Mouse (Mus musculus): ENCODE data around the gene Ccnj. TPM values are rescaled to one million over a fixed set of nuclear protein-coding genes. Genes with fewer than 3 reads are reported as not detected.

Gene Ccnj
- 10 to 100 TPM in 11 of 26 experiments, 1 to 10 TPM in 14, under 1 TPM in 1; 0.75 to 24.1 (median 8.1) TPM for total RNA-seq (2018; cell fraction: chromatin; rRNA removed)
- total RNA-seq (2018; cell fraction: cytosol; rRNA removed): 1 to 10 TPM in 24 of 26 experiments, under 1 TPM in 2; 0.66 to 7.5 (median 3.5) TPM
- total RNA-seq (2018; cell fraction: nucleus; rRNA removed): 10 to 100 TPM in 12 of 26 experiments, 1 to 10 TPM in 12, under 1 TPM in 2; 0.72 to 28.6 (median 9.5) TPM
- polyA plus RNA-seq (2018): 2.2 to 4.4 TPM (median 3.6 TPM) in 3 replicates

DNA sequence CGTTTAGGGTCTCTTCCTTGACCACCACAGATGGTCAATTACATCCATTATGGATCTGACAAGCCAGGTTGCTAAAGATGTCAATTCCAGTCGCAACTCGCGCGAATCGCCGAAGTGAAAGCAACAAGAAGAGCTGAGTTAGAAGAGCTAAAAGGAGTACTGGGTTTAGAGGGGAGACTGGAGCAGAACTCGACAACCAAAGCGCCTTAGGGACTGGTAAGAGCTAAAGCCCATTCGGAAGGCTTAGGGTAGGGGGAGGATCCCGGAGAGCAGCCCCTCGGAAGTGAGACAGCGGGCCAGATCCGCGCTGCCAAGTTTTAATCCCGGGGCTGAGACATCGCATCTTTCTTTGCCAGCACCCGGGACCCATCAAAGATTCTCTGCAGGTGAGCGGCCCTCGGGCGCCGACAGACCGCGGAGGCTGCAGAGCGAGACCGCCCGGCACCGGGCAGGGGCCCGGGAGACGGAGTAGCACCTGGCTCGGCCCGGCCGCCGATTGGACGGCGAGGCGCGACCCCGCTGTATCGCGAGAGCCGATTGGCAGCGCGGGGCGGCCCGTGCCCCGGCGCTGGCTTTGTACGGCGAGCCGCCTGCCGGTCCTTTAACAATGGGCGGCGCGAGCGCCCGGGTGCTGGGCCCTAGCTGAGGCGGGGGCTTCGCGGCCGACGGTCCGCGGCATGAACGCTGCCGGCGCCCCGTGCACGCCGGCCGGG lies at the start of gene Ccnj:
Gene Ccnj (plus strand): TSS at position 577 of the 713 bp plus-strand sequence.
- peak within 1 kb of the TSS; percentile 94 for H3K4me3 ChIP-seq (ENCODE audit: inconsistent target)
- H3K27ac ChIP-seq: peak within 1 kb of the TSS; percentile 42
- WGBS (ENCODE audit: missing documents): under 1% methylated on average over 52 of the region's 71 CpGs

DNA sequence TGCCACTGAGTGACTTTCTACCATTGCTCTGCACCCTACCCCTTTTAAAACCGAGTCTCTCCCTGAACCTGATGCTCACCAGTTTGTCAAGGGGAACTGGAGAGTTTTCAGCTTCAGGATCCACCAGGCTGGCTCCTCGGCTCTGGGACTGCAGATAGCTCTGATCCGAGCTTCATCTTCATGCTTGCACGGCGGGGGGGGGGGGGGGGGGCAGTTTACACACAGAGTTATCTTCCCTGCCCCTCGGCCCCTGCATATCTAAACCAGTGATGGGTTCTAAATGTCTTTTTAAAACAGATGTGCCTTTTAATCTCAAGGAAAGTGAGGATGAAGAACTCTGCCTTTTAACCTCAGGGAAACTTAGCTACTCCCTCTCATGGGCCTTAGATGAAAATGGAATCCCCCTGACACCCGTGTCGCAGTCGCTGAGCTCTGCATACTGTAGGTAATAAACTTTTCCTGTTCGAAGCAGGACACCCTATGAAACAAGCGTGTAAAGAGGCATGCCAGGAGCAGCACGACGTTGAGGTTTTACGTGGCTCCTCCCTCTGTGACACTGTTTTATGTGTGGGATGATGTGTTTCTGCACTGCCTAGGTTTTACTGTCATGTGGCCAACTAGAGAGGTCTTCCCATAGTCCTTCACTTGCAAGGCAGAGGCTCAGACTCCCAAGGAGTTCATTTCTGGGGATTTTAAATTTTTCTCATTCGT lies 42.9 kb upstream of the Ccnj start:
- Histone ChIP-seq H3K27ac (no peak overlapping the region), H3K4me3 (ENCODE audit: inconsistent target) (no peak overlapping the region), H3K36me3 (ENCODE audit: inconsistent target) (no peaks in the 10 kb centered on the region), H3K79me2 (ENCODE audit: inconsistent target) (no peaks in the 10 kb centered on the region)
- WGBS (ENCODE audit: missing documents): 62% methylated on average over 13 of the region's 15 CpGs

More for the DNA sequence above, at the start of gene Ccnj:
- H3K36me3 ChIP-seq (ENCODE audit: inconsistent target): no peaks in the 10 kb centered on the region
- peaks cover 39% of the 10 kb centered on the region; the same call in 1 of the 2 replicates for H3K79me2 ChIP-seq (ENCODE audit: inconsistent target)

GRCm38 (mm10) chr19:40788715-40789084 lies 42.4 kb upstream of the Ccnj start:
- WGBS (ENCODE audit: missing documents): 26% methylated on average over 2 of the region's 2 CpGs
- H3K4me3 ChIP-seq (ENCODE audit: inconsistent target): no peak overlapping the region
- H3K36me3 ChIP-seq (ENCODE audit: inconsistent target): no peaks in the 10 kb centered on the region
- no peaks in the 10 kb centered on the region for H3K79me2 ChIP-seq (ENCODE audit: inconsistent target)
- H3K27ac ChIP-seq: no peak overlapping the region

- no peak overlapping the region for H3K27ac ChIP-seq
- no peaks in the 10 kb centered on the region for H3K36me3 ChIP-seq (ENCODE audit: inconsistent target)
- WGBS (ENCODE audit: missing documents): 91% methylated on average over 7 of the region's 7 CpGs
- H3K79me2 ChIP-seq (ENCODE audit: inconsistent target): no peaks in the 10 kb centered on the region
- H3K4me3 ChIP-seq (ENCODE audit: inconsistent target): no peak overlapping the region
These were observed 25.8 kb upstream of the Ccnj start for GRCm38 (mm10) chr19:40805176-40805737.

- H3K36me3 ChIP-seq (ENCODE audit: inconsistent target): no peaks in the 10 kb centered on the region
- H3K27ac ChIP-seq: no peak overlapping the region
- H3K79me2 ChIP-seq (ENCODE audit: inconsistent target): no peaks in the 10 kb centered on the region
- WGBS (ENCODE audit: missing documents): 30% methylated on average over 7 of the region's 7 CpGs
- H3K4me3 ChIP-seq (ENCODE audit: inconsistent target): no peak overlapping the region
These were observed 21.2 kb upstream of the Ccnj start for GRCm38 (mm10) chr19:40809858-40810257.

- H3K27ac ChIP-seq: no peak overlapping the region
- H3K79me2 ChIP-seq (ENCODE audit: inconsistent target): no peaks in the 10 kb centered on the region
- WGBS (ENCODE audit: missing documents): 88% methylated on average over 4 of the region's 4 CpGs
- H3K4me3 ChIP-seq (ENCODE audit: inconsistent target): no peak overlapping the region
- H3K36me3 ChIP-seq (ENCODE audit: inconsistent target): no peaks in the 10 kb centered on the region
These were observed 19.2 kb upstream of the Ccnj start for GRCm38 (mm10) chr19:40811840-40812239.

- WGBS (ENCODE audit: missing documents): 73% methylated on average over 3 of the region's 3 CpGs
- H3K27ac ChIP-seq: no peak overlapping the region
- no peaks in the 10 kb centered on the region for H3K79me2 ChIP-seq (ENCODE audit: inconsistent target)
- no peak overlapping the region for H3K4me3 ChIP-seq (ENCODE audit: inconsistent target)
- no peaks in the 10 kb centered on the region for H3K36me3 ChIP-seq (ENCODE audit: inconsistent target)
These were observed 18.3 kb upstream of the Ccnj start for GRCm38 (mm10) chr19:40812778-40813177.

DNA sequence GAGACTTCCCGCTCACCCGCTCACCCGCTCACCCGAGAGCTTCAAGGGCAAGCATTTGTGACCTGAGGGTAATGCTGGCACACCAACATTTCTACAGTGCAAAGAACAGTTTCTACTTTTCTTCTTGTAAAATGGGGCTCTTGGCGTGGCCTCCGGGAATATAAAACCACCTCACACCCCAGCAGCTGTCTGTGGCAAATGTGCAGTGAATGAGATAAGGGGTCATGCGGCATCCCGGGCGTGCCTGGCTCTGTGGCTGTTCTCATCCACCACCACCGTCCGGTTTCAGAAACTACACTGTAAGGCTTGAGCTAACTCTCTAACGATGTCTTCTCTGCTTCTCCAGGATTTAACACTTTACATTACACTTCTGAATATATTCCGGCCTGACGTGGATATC lies 17.7 kb upstream of the Ccnj start:
- Histone ChIP-seq H3K4me3 (ENCODE audit: inconsistent target) (no peak overlapping the region), H3K36me3 (ENCODE audit: inconsistent target) (no peaks in the 10 kb centered on the region), H3K79me2 (ENCODE audit: inconsistent target) (no peaks in the 10 kb centered on the region), H3K27ac (no peak overlapping the region)
- WGBS (ENCODE audit: missing documents): 42% methylated on average over 14 of the region's 14 CpGs

GRCm38 (mm10) chr19:40815645-40816183 lies 15.4 kb upstream of the Ccnj start:
- H3K36me3 ChIP-seq (ENCODE audit: inconsistent target): no peaks in the 10 kb centered on the region
- H3K79me2 ChIP-seq (ENCODE audit: inconsistent target): no peaks in the 10 kb centered on the region
- WGBS (ENCODE audit: missing documents): 85% methylated on average over 3 of the region's 7 CpGs
- H3K27ac ChIP-seq: no peak overlapping the region
- H3K4me3 ChIP-seq (ENCODE audit: inconsistent target): no peak overlapping the region

- WGBS (ENCODE audit: missing documents): 90% methylated on average over 6 of the region's 6 CpGs
- H3K27ac ChIP-seq: 0 out of 2 replicates have a peak overlapping the region, but pooled peaks have one; percentile 12
- no peak overlapping the region for H3K4me3 ChIP-seq (ENCODE audit: inconsistent target)
- no peaks in the 10 kb centered on the region for H3K79me2 ChIP-seq (ENCODE audit: inconsistent target)
- no peaks in the 10 kb centered on the region for H3K36me3 ChIP-seq (ENCODE audit: inconsistent target)
These were observed 13.1 kb upstream of the Ccnj start for GRCm38 (mm10) chr19:40817901-40818532.

GRCm38 (mm10) chr19:40818764-40819163 lies 12.3 kb upstream of the Ccnj start:
- Histone ChIP-seq H3K36me3 (ENCODE audit: inconsistent target) (no peaks in the 10 kb centered on the region), H3K4me3 (ENCODE audit: inconsistent target) (no peak overlapping the region), H3K27ac (0 out of 2 replicates have a peak overlapping the region, but pooled peaks have one; percentile 12), H3K79me2 (ENCODE audit: inconsistent target) (no peaks in the 10 kb centered on the region)
- WGBS (ENCODE audit: missing documents): 0% methylated on average over 7 of the region's 7 CpGs

- H3K79me2 ChIP-seq (ENCODE audit: inconsistent target): no peaks in the 10 kb centered on the region
- H3K36me3 ChIP-seq (ENCODE audit: inconsistent target): no peaks in the 10 kb centered on the region
- no peak overlapping the region for H3K27ac ChIP-seq
- H3K4me3 ChIP-seq (ENCODE audit: inconsistent target): no peak overlapping the region
- 67% methylated on average over 4 of the region's 4 CpGs for WGBS (ENCODE audit: missing documents)
These were observed 9.7 kb upstream of the Ccnj start for GRCm38 (mm10) chr19:40821306-40821825.

GRCm38 (mm10) chr19:40825636-40826035 lies 5.4 kb upstream of the Ccnj start:
- Histone ChIP-seq H3K27ac (no peak overlapping the region), H3K36me3 (ENCODE audit: inconsistent target) (no peaks in the 10 kb centered on the region), H3K4me3 (ENCODE audit: inconsistent target) (no peak overlapping the region), H3K79me2 (ENCODE audit: inconsistent target) (no peaks in the 10 kb centered on the region)
- 9% methylated on average over 5 of the region's 5 CpGs for WGBS (ENCODE audit: missing documents)

- Histone ChIP-seq H3K79me2 (ENCODE audit: inconsistent target) (no peaks in the 10 kb centered on the region; the same call in 1 of the 2 replicates), H3K27ac (no peak overlapping the region), H3K4me3 (ENCODE audit: inconsistent target) (no peak overlapping the region), H3K36me3 (ENCODE audit: inconsistent target) (no peaks in the 10 kb centered on the region)
- 54% methylated on average over 7 of the region's 7 CpGs for WGBS (ENCODE audit: missing documents)
These were observed 4.3 kb upstream of the Ccnj start for GRCm38 (mm10) chr19:40826735-40827134.
